Mouse (Mus musculus): ENCODE measurements around the gene Ccr9. TPM values are rescaled to one million over a fixed set of nuclear protein-coding genes. Genes with fewer than 3 reads are reported as not detected.
"Not testable (repeated sequence)": the region's sequence is repeated elsewhere in the genome, so short reads cannot be mapped to it uniquely, and the experiment has no call there.

Ccr9 gene
- total and polyA plus RNA-seq, 3 experiments = 0.04 to 0.09 TPM; not detected in 1

GRCm38 (mm10) chr9:123773299-123773698 is 95.1 kb downstream of the Ccr9 start:
- H3K4me2 ChIP-seq (ENCODE audit: insufficient read depth, low read depth, poor library complexity, severe bottlenecking); H3K9me3 ChIP-seq (replicated peaks; ENCODE audit: low read length); H3K27me3 ChIP-seq (replicated peaks); H3K4me3 ChIP-seq (replicated peaks in 1 of 3; ENCODE audit: low read depth in 2 of 3, low read length in 2 of 3, poor library complexity in 1 of 3); dilution Hi-C loops (cut with MboI; ENCODE audit: extremely low pct_ligation_motif_present, extremely low pct_unique_long_range_greater_than_20kb, low sequenced_read_pairs); H3K79me2 ChIP-seq (replicated peaks; ENCODE audit: control insufficient read depth, extremely low read depth, insufficient read depth, poor library complexity, severe bottlenecking); H3K9ac ChIP-seq (ENCODE audit: insufficient read depth, low read depth); H3K36me3 ChIP-seq (replicated peaks in 1 of 2; ENCODE audit: control insufficient read depth in 1 of 2, insufficient read depth in 1 of 2, low read length in 1 of 2); H3K27ac ChIP-seq (ENCODE audit: insufficient read depth, low read depth): not testable (repeated sequence)
- TF ChIP-seq CTCF (conservative IDR thresholded peaks at IDR 0.05 in 1 of 2, IDR thresholded peaks at IDR 0.05 in 1 of 2; ENCODE audit: low read depth in 2 of 2, low read length in 2 of 2) = peak in 1 of 2 experiments; percentile 82; a peak in 2 of 4 replicates
- peak; percentile 60 for TF ChIP-seq ZC3H11A (IDR thresholded peaks at IDR 0.05; ENCODE audit: low read depth, low read length)
- TF ChIP-seq SMC3 (IDR thresholded peaks at IDR 0.05; ENCODE audit: low read depth, low read length) = peak; percentile 87
- TF ChIP-seq RAD21 (IDR thresholded peaks at IDR 0.05; ENCODE audit: low read depth, low read length) = peak; percentile 79
- in situ Hi-C loops (cut with MboI; ENCODE audit: low pct_ligation_motif_present, low pct_unique_long_range_greater_than_20kb, low sequenced_read_pairs) = loop anchor here (10.0 kb wide), 1 partner anchor 108 kb away; no protein-coding TSS in a partner anchor
- peak; percentile 52 for DNase-seq (ENCODE audit: extremely low read depth)
- H3K4me1 ChIP-seq (ENCODE audit: control insufficient read depth in 1 of 2, insufficient read depth in 2 of 2) = peaks cover 7 to 21% of the 10 kb centered on the region in 2 experiments

- H3K36me3 ChIP-seq (replicated peaks in 1 of 2; ENCODE audit: control insufficient read depth in 1 of 2, insufficient read depth in 1 of 2, low read length in 1 of 2) = peaks cover 55 to 56% of the 10 kb centered on the region in 2 experiments
- TF ChIP-seq RCOR1 (conservative IDR thresholded peaks at IDR 0.05; ENCODE audit: low read depth, low read length) = no peak
- no peak for TF ChIP-seq MEF2A (IDR thresholded peaks at IDR 0.05; ENCODE audit: borderline replicate concordance, low read depth, low read length)
- no peak for TF ChIP-seq USF2 (conservative IDR thresholded peaks at IDR 0.05; ENCODE audit: low read depth, low read length)
- no peak for TF ChIP-seq USF1 (IDR thresholded peaks at IDR 0.05; ENCODE audit: low read depth, low read length)
- no peak for TF ChIP-seq MAFK (IDR thresholded peaks at IDR 0.05; ENCODE audit: insufficient replicate concordance, low read length)
- no peak for TF ChIP-seq GABPA (IDR thresholded peaks at IDR 0.05; ENCODE audit: insufficient replicate concordance, low read depth, low read length)
- TF ChIP-seq ELF1 (IDR thresholded peaks at IDR 0.05; ENCODE audit: low read depth, low read length) = no peak
- dilution Hi-C loops (cut with MboI; ENCODE audit: extremely low pct_ligation_motif_present, extremely low pct_unique_long_range_greater_than_20kb, low sequenced_read_pairs) (no loop called here), in situ Hi-C loops (cut with MboI; ENCODE audit: low pct_ligation_motif_present, low pct_unique_long_range_greater_than_20kb, low sequenced_read_pairs) (no loop called here)
- H3K9me3 ChIP-seq (replicated peaks; ENCODE audit: low read length) = peaks cover 3% of the 10 kb centered on the region
- H3K9ac ChIP-seq (ENCODE audit: insufficient read depth, low read depth) = no peak overlapping the region
- H3K4me3 ChIP-seq (replicated peaks in 1 of 3; ENCODE audit: low read depth in 2 of 3, low read length in 2 of 3, poor library complexity in 1 of 3) = no peak overlapping the region
- H3K27me3 ChIP-seq (replicated peaks) = no peaks in the 10 kb centered on the region
- DNase-seq (ENCODE audit: extremely low read depth) = no peak
- H3K79me2 ChIP-seq (replicated peaks; ENCODE audit: control insufficient read depth, extremely low read depth, insufficient read depth, poor library complexity, severe bottlenecking) = no peaks in the 10 kb centered on the region
- H3K27ac ChIP-seq (ENCODE audit: insufficient read depth, low read depth) = no peak overlapping the region
- H3K4me1 ChIP-seq (ENCODE audit: control insufficient read depth in 1 of 2, insufficient read depth in 2 of 2) = no peaks in the 10 kb centered on the region
- H3K4me2 ChIP-seq (ENCODE audit: insufficient read depth, low read depth, poor library complexity, severe bottlenecking) = no peak overlapping the region
Measured at GRCm38 (mm10) chr9:123788855-123789529, 110.8 kb downstream of the Ccr9 start.

GRCm38 (mm10) chr9:123796174-123796573 is 117.9 kb downstream of the Ccr9 start:
- Histone ChIP-seq H3K9ac (ENCODE audit: insufficient read depth, low read depth) (no peak overlapping the region), H3K27ac (ENCODE audit: insufficient read depth, low read depth) (no peak overlapping the region), H3K79me2 (replicated peaks; ENCODE audit: control insufficient read depth, extremely low read depth, insufficient read depth, poor library complexity, severe bottlenecking) (no peaks in the 10 kb centered on the region), H3K4me1 (ENCODE audit: control insufficient read depth in 1 of 2, insufficient read depth in 2 of 2) (no peaks in the 10 kb centered on the region), H3K4me2 (ENCODE audit: insufficient read depth, low read depth, poor library complexity, severe bottlenecking) (no peak overlapping the region), H3K9me3 (replicated peaks; ENCODE audit: low read length) (no peaks in the 10 kb centered on the region), H3K4me3 (replicated peaks in 1 of 3; ENCODE audit: low read depth in 2 of 3, low read length in 2 of 3, poor library complexity in 1 of 3) (no peak overlapping the region), H3K27me3 (replicated peaks) (no peaks in the 10 kb centered on the region), H3K36me3 (replicated peaks in 1 of 2; ENCODE audit: control insufficient read depth in 1 of 2, insufficient read depth in 1 of 2, low read length in 1 of 2) (peaks cover 86 to 93% of the 10 kb centered on the region in 2 experiments)
- peak; percentile 60 for DNase-seq (ENCODE audit: extremely low read depth)
- dilution Hi-C loops (cut with MboI; ENCODE audit: extremely low pct_ligation_motif_present, extremely low pct_unique_long_range_greater_than_20kb, low sequenced_read_pairs) (no loop called here), in situ Hi-C loops (cut with MboI; ENCODE audit: low pct_ligation_motif_present, low pct_unique_long_range_greater_than_20kb, low sequenced_read_pairs) (no loop called here)
- TF ChIP-seq CTCF (conservative IDR thresholded peaks at IDR 0.05 in 1 of 2, IDR thresholded peaks at IDR 0.05 in 1 of 2; ENCODE audit: low read depth in 2 of 2, low read length in 2 of 2) (peak; percentile 57 to 83; a peak in 3 of 4 replicates), ZC3H11A (IDR thresholded peaks at IDR 0.05; ENCODE audit: low read depth, low read length) (peak; percentile 16; the same call in 1 of the 2 replicates), RAD21 (IDR thresholded peaks at IDR 0.05; ENCODE audit: low read depth, low read length) (peak; percentile 87), MAZ (IDR thresholded peaks at IDR 0.05; ENCODE audit: low read depth, low read length) (no peak), SMC3 (IDR thresholded peaks at IDR 0.05; ENCODE audit: low read depth, low read length) (peak; percentile 80), UBTF (IDR thresholded peaks at IDR 0.05; ENCODE audit: low read depth, low read length) (no peak), USF2 (conservative IDR thresholded peaks at IDR 0.05; ENCODE audit: low read depth, low read length) (no peak)
